Mouse (Mus musculus) retina, postnatal 1 day (tissue): ENCODE measurements around the gene Nxpe2.
A peak's percentile ranks its signal among the peaks of the same experiment; 100 is the strongest.

Experiments
- DNase-seq: peaks from one replicate; pipeline ENCODE4 v3.0.0-alpha.2; 2012

Gene Nxpe2

DNA sequence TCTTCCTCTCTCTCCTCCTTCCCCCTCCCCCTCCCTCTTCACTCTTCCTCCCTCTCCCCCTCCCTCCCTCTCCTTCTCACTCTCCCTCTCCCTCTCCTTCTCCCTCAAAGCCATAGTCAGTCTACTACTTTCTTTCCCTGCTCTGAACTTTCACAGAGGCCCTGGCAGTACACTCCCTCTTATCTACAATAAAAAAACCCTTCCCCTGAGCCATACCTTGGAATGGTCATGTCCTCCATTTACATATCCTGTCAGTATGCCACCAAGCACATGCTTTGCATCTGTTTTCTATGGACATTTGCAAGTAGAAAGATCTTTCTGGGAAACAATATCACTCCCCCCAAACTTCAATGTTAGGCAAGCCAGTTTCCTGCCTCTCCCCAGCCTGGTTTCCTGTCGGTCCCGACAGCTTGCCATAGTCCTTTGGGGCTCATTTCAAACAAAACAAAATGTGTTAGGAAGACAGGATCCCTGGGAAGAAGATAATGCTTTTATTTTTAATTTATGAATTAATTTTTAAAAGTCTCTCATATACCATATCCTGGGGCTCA lies at the start of gene Nxpe2:
Nxpe2 (minus strand) TSS at position 307 of the 551 bp plus-strand sequence.
- DNase-seq = no peak

DNA sequence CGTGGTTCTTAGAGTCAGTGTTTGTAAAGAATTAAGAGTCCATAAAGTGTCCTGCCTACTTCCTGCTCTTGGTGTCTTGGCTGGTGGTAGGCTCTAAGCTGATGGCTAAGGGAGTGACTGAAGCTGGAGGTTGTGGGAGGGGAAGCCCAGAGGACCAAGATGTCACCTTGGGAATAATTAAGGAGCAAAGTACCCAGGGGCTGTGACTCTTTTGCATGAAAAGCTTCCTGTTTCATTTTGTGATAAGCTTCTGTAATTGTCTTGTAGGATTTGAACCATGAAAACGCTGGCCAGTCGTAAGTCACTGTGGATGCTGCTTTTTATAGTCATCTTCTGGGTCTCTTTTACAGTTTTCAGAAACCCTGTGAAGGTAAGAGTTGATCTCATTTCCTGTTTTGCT lies 36.7 kb upstream of the Nxpe2 start:
- no peak for DNase-seq

DNA sequence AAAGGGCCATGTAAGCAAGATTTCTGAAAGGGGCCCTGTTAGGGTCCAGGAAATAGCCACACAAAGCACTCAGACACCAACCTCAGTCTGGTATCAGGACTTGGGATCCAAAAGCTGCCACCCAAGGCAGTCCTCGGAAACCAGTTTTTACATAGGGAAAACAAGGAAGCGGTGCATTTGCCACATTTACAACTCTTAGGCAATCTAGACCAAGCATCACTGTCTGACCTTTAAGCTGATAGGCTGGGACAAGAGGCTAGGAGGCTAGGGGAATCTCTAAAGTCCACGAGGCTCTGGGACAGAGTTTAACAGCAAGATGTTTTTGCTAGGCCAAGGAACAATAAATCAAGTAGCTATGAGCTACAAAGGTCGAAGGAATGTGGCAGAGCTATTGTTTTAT lies 35.2 kb upstream of the Nxpe2 start:
- no peak for DNase-seq

DNA sequence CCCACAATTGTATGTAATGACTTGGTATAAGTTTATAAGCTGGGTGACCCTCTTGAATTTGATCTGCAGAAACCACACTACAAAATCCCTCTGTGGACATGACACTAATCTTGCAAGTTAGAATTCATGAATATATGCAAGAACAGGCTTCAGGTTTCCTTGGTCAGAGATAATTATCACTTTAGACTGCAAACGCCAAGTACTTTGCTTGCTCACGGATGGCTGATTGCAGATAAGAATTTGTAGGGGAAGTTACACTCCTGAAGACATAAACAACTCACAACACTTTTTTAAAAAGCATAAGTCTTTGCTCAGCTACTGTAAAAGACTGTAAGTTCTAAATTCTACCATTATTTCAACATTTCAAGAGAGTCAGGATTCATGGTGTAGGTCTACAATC lies 21.1 kb upstream of the Nxpe2 start:
- no peak for DNase-seq

DNA sequence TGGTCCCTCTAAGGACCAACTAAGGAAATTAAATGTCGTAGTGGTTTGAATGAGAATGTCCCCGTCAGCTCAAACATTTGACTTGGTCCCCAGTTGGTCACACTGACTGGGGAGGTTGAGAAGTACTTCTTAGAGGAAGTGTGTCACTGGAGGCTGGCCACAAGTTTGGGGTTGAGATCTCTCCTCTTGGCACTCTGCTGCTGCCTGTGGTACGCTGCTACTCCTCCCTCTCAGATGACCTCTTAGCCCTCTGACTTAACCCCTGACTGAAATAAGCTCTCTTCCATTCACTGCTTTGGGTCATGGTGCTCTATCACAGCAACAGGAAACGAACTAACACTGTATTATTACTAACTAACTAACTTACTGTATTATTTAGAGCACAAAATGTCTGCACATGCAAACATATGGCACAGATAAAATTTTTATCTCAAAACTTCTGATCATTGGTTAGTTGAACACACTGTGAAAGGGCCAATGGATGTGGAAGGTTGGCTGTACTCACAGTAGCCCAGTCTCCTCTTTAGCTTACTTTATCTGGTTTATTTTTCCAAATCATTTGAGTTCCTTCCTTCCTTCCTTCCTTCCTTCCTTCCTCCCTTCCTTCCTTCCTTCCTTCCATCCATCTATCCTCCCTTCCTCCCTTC lies 20.1 kb upstream of the Nxpe2 start:
- DNase-seq = no peak

DNA sequence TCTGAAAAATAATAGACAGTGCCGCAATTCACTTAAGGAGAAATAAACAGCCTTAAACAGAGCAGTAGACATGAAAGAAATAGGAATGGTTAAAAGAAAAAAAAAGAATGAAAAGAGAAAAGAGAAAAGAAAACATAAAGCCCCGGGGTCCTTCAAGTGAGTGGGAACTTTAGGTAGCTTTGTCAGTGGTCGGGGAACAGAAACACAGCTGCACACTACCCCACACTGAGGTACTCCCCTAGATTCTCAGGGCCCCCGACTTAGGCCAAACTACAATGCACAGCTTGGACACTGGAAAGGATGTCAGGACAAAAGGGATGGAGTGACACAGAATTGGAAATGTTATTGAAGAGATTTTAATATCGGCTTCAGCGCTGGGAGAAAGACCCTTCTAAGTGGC lies 9.5 kb upstream of the Nxpe2 start:
- DNase-seq = no peak

DNA sequence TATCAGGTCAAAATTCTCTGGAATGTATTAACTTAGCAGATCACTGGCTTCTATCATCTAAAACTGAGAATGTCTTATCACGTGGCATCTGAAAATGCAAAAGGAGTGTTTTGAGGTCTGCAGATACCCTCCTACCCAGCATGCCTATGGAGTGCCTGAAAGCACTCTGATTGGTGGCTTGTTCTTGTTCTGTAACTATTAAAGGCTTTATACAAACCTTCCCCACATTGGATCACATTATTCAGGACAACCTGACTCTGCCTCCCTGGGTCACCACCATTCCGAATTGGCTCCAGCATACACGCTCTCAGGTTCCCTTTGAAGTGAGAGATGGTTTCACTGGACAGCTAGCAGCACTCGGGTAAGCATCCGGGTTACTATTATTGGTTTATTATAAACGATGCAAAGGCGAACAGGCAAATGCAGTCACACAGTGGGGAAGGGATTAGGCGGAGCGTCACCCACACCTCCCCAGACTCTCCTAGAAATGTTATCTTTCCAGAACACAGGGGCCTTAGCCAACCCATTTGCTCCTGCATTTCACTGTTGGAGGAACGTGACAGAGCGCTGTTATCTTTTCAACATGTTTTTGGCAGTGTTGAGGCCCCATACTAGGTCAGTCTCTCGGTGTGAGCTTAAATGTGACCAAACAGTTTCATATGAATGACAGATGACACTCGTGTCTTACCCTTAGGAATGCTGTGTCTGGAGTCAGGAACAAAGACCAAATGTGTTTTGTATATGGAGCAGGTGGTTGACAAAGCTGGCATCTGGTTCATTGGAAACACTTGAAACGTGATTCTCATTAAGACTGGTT lies 8.8 kb upstream of the Nxpe2 start:
- DNase-seq = no peak

DNA sequence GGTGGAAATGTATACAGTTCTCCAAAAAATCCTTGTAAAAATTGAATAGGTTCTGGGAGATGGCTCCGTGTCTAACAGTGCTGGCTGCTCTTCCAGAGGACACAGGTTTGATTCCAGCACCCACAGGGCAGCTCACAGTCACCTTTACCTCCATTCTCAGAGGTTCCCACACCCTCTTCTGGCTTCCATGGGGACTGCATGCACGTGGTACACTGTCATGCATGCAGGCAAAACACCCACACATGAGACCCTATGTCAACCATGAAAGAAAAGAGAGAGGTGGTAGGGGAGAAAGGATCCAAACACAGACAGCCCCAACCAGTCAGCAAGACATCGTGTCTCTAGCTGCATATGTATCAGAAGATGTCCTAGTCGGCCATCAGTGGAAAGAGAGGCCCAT lies 7.6 kb upstream of the Nxpe2 start:
- no peak for DNase-seq

DNA sequence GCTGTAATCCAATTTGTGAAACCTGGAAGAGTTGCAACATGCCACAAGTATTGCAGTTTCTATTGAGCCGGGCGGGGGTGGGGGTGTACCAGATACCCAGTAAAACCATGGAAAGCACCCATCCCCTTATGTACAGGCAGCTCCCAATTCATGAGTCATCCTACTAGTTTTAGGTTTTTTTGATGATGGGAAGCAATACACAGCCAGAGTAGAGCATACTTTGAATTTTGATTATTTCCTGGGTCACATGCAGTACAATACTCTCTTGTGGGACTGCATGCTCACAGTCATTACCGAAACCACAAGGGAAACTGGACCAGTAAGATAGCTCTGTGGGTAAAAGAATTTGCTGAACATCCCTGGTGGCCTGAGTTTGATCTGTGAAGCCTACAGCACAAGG lies 3.8 kb upstream of the Nxpe2 start:
- DNase-seq = no peak

DNA sequence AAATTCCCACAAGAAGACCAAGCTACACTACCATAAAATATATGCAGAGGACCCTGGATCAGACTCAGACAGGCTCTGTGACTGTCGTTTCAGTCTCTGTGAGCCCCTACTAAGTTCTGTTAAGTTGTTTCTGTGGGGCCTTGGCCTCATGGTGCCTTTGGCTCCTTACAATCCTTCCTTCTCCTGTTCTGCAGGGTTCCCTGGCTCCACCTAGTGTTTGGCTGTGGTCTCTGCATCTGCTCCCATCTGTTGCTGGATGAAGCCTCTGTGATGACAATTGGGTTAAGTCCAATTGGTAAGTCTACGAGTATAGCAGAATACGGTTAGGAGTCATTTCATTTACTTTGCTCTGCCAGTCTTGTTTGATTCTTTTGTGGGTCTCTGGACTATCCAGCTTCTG lies 1.5 kb upstream of the Nxpe2 start:
- peak; percentile 80 for DNase-seq

DNA sequence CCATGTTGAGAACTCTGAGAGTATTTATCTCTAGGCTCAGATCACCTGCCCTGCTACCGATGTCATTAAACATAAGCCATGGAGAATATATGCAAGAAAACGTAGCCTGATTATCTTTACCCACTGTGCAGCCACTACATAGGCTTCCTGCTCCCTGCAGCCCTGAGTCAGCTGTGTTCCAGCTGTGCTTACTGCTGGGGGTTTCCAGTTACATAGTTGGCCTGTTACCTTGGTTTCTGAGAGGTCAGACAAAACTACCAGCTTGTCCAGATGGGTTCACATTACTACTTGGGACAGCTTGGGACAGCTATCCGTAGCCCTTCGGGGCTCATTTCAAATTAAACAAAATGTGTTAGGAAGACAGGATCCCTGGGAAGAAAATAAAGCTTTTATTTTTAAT lies 868 bp upstream of the Nxpe2 start:
- DNase-seq = no peak

DNA sequence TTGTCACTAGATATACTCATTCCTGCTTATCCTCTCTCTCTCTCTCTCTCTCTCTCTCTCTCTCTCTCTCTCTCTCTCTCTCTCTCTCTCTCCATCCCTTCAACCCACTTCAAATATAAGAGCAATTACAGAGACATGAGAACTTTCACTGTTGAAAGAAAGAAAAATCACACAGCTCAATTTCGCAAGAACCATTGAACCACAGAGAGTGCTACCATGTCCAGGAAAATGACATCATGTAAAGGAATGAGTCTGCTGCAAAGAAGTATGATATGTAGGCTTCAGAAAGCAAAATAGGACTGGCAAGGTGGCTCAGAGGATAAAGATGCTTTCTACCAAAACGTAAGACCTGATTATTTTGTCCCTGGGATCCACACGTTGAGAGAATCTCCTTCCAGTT lies 7.4 kb downstream of the Nxpe2 start:
- DNase-seq = no peak

DNA sequence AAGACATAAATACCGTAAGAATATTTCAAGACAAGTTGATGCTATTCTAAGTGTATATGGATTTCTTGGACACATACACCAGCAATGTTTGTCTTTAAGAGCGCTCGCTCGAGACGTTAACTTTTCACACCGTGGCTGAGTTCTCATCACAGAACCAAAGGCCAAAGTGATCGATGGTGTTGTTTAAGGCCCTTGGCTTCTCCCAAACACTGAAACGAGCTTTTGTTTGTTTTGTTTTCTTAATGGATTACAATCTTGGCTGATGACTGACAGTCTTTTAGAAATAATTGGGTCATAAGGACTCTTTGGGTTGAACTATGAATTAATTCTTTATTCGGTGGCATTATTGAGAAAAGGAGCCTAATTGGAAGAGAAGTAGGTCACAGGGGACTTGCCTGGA lies 7.8 kb downstream of the Nxpe2 start:
- peak; percentile 71 for DNase-seq

DNA sequence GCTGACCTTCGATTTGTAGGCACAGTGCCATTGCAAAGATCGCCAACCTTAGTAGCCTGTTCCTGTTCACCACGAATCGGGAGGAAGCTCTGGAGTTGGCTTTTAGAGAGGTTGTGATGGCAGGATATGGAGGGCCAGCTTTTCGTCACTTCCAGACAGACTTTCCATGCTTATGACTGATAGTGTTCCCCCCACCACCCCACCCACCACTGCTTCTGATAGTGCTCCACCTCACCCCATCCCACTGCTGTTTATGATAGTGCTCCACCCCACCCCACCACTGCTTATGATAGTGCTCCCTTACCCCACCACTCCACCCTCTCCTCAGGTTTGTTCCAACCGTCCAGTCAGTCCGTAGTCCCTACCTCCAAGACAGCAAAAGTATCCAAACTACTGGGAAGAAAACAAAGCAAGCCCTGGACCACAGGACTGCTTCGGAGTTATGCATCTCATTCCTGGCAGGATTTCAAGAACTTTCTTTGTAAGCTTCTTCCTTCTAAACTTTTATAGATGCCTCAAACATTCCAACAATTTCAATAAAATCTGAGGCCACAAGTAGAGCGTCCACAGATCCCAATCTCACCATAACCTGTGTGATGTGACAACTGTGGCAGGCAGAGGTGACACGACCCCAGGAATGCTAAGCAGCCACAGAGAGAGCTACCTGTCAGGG lies 12.4 kb downstream of the Nxpe2 start:
- no peak for DNase-seq

DNA sequence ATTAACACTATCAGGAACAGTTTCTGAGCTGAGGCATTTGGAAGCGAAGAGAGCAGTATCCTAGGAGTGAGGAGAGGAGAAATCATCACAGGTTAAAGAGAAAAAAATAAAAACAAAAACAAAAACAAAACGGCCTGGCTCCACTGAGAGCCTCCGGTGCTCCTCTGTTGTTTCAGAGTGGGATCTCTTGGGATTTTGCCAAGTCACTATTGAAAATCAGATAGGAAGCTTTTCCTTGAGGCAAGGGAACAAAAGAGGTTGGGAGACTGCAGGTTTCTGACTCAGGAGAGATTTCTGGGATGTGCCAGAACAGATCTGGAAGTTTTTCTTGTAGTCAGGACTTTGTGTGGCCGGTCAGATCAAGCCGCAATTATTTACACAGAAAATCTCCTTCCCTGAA lies 13.7 kb downstream of the Nxpe2 start:
- no peak for DNase-seq

DNA sequence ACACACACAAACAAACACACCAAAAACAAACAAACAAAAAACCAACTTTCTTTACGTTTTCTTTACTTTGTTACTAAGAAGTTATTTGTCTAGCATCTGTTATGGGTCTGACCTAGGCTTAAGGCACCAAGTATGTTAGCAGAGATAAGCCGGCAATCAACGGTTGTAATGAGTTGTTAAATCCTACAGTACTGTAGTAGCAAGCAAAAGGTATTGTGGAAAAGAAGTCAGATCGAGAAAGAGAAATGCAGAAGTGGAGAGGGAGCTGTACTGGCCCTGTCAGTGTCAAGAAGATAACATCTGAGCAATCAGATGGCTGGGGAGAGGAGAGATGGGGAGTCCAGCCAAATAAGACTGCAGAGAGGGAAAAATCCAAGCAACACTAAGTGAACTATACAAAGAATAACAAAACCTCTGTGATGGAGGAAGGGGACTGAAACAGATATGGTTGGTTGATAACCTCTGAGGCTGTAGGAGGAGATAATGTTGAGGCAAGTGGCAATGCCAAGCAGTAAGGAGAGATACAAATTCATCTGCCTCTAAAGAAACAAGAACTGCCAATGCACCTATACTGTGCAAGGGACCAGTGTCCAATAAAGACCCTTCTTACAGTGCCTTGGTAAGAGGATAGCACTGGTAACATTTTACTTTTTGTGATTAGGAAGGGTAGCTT lies 14.3 kb downstream of the Nxpe2 start:
- DNase-seq = no peak

DNA sequence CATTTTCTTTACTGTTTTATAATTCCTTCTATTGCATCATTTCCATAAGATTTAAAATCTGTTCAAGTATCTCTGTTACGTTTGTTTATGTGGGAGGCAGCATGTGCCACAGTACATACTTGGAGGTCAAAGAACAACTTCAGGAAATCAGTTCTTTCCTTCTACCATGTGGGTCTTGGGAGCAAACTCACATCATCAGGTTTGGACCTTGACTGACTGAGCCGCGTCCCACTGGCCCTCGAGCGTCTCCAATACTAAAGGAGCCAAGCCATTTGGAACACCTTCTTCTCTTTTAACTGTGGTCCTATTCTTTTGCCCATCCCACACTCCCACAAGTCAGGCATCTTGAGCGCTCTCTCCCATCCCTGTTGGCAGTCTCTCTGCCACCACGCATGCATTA lies 23.7 kb downstream of the Nxpe2 start:
- no peak for DNase-seq

DNA sequence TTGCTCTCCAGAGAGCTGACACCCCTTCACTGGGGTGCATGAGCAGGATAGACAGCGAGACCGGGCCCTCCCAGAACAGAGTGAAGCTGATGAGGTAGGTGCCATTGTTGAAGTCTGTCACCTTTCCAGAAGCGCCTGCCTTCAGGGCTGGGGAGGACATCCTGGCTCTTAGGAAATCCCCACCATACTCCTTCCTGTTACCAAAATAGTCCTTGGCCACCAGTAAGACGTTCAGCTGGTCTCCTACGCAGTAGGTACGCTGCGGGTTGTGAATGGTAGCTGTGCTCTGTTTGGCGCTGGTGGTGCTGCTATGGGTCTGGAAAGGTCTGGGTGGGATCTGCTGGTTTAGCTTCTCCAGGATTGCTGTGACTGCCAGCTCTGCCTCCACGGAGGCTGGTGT lies 26.9 kb downstream of the Nxpe2 start:
- no peak for DNase-seq

DNA sequence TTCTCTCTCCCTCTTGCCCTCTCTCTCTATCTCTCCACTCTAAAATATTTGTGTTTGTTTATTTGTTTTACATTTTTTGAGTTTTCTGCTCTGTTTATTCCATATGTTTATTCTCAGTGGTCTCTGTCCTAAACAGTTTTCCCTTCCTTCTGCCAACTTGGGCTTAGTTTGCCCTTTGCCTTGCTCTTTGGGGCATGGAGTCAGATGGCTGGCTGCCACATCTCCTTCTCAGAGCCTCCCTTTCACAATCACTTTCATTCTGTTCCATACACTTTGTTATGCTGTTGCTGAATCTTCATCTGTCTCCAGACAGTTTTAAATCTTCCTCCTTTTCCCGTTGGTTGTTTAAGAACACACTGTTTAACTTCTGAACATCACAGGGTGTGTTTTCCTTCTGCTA lies 37.4 kb downstream of the Nxpe2 start:
- no peak for DNase-seq

DNA sequence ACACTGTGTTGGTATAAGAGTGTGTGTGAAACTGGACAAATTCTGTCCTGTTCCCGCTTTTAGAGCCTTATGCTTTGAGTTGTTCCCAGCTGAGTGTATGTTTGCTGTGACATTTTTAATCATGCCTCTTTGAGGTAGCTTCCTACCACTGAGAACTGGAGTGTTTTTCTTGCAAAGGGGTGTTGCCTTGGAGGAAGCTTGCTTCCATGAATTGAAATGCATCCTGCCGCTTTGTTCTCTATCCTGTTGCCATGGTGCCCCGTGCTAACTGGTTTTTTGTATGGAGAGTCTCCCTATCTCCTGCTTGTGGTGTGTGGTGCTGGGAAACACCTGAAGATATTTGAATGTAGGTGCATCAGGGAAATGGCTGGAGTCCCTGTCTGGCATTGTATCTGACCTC lies 39.1 kb downstream of the Nxpe2 start:
- DNase-seq = no peak

DNA sequence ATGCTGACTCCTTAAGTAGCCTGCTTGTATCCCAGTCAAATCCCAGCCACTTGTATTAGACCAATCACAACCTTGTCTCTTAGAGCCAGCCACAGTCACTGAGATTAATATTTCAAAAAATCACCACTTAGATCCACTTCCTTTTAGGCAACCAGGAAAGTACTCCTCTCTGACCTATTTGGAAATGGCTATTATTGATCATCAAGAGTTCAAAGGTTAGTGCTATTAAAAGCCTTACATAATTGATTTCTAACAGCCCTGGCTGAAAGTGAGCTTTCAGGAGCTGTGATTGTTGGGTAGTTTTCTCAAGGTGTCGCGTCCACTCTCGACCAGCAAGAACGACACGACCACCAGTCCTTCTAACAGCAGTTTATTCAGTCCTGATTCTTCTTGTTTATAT lies 42.0 kb downstream of the Nxpe2 start:
- DNase-seq = no peak

DNA sequence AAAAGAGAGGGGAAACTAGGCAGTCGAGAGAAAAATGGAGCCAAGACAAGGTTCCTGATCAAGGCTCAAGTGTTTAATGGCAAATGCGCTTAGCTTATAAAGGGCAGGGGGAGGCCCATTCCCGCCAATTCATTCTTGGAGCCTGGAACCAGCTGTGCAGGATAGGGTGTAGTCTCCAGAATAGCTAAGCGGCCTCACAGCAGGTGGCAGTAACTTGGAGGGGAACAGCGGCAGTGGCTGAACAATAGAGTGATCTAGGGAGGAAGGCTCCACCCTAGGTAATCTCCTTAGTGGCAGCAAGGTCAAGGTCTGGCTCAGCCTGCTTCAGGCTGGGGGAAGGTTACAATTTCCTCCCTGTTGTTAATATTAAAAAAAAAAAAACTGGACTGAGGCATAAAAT lies 49.7 kb downstream of the Nxpe2 start:
- DNase-seq = peak; percentile 23

DNA sequence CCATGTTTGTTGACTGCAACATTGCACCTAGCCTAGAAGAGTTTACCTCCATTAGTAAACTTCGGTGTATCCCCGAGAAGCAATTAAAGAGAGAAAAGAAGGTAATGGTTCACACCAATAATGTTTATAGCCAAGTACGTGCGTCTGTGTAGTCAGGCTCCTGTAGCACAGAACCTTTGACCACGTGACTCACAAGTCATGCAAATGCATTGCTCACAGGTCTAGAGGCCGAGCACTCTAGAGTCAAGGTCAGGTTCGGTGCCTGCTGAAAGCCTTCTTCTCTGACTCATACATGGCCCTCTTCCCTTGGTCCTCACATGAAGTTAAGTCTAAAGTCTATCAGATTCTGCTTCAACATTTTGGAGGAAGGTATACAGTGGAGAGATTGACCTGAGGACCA lies 54.3 kb downstream of the Nxpe2 start:
- DNase-seq = no peak
